Mouse (Mus musculus) cortical plate, adult 2 months (tissue): ENCODE measurements at regions not wholly inside any gene's neighbourhood (a gene's known extent, or its start where the extent isn't known, plus 50 kb on each side); places are given as distances from the start of the nearest gene placed in this dataset.

Experiments used
- CTCF ChIP-seq: fragments of 200-500 bp; IDR thresholded peaks from 2 replicates; pipeline ENCODE4 v1.5.1; 2011; ENCODE audit warnings: mild to moderate bottlenecking, control low read depth, low read length; ENCODE audit not compliant: insufficient read depth; ENCODE audit errors: extremely low read depth
- POLR2A ChIP-seq: fragments of 200-500 bp; IDR thresholded peaks from 2 replicates; pipeline ENCODE4 v1.6.1; 2011; ENCODE audit warnings: mild to moderate bottlenecking, low read length, control low read depth; ENCODE audit not compliant: insufficient read depth; ENCODE audit errors: extremely low read depth

DNA sequence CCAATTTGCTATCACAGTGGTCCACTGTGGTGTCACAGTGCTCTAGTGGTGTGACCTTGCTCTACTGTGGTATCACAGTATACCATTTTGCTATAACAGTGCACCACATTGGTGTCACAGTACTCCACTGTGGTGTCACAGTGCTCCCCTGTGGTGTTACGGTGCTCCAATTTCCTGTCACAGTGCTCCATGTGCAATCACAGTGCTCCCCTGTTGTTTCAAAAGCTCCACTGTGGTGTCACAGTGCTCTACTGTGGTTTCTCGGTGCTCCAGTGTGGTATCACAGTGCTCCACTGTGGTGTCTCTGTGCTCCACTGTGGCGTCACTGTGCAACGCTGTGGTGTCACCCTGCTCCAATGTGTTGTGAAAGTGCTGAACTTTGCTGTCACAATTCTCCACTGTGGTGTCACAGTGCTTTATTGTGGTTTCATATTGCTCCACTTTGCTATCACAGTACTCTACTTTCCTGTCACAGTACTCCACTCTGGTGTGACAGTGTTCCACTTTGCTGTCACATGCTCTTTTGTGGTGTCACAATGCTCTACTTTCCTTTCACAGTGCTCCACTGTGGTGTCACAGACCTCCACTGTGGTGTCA lies 76.8 kb upstream of the Trpm1 start:
- no peak for TF ChIP-seq CTCF
- no peak for TF ChIP-seq POLR2A
